Mouse (Mus musculus): ENCODE data around the gene Kcna10. TPM values are rescaled to one million over a fixed set of nuclear protein-coding genes. Genes with fewer than 3 reads are reported as not detected.
A peak's percentile ranks its signal among the peaks of the same experiment; 100 is the strongest.

Kcna10 gene
- polyA plus RNA-seq (2014; fragmentation: Nextera tagmentation; extraction: Ambion mirVana) = not detected in 2 replicates

DNA sequence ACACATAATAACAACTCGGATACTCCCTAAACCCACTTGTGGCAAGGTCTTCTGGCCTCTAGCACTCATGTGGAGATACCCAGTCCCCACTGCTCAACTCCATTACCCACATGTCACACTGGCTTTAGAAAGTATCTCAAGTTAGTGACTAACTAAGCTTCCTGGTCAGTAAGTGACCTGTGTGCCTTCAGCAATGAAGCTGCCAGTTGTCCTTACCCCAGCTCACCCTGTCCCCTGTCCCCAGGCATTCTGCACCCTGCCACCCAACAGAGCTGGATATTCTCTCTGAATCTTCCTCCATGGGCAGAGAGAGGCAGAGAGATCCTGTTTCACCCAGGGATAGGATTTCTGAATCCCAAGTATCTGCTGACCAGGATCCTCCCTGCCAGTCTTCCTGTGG is at the start of gene Kcna10:
Kcna10 (plus strand) TSS at position 301 of the 400 bp plus-strand sequence.
- WGBS = 96% methylated on average over 1 of the region's 1 CpGs
- no peak within 1 kb of the TSS for H3K4me2 ChIP-seq (ENCODE audit: low read length)
- H3K9me3 ChIP-seq (ENCODE audit: control insufficient read depth, low read length) = no peaks in the 10 kb centered on the region
- H3K9ac ChIP-seq (replicated peaks; ENCODE audit: low read length) = no peak within 1 kb of the TSS
- no peak within 1 kb of the TSS for H3K27ac ChIP-seq (replicated peaks; ENCODE audit: low read depth, low read length)
- no peak for DNase-seq
- H3K4me1 ChIP-seq (ENCODE audit: control insufficient read depth, insufficient read depth, low read length) = no peaks in the 10 kb centered on the region
- no peaks in the 10 kb centered on the region for H3K36me3 ChIP-seq (ENCODE audit: control insufficient read depth, insufficient read depth, low read length)
- no peaks in the 10 kb centered on the region for H3K27me3 ChIP-seq (ENCODE audit: control insufficient read depth, insufficient read depth, low read length)
- no peak within 1 kb of the TSS for H3K4me3 ChIP-seq (replicated peaks; ENCODE audit: low read depth, low read length)
- no peak for ATAC-seq (ENCODE audit: low FRiP score, low TSS enrichment)

DNA sequence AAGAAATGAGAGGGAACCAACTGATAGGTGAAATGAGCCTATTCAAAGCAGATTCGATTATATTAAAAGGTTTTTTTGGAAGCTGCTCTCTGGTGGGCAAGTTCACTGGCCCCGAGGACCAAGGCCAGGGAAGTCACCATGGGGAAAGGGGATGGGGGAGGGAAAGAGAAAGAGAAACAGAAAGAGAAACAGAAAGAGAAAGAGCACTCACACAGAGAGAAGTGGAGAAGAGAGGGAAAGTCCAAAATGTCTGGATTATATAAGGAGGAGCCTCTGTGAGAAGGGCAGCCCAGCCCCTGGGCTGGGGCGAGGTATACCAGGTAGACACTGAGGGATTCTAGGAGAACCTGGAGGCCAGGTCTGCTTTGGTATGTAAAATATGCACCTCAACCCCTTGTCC is 48.4 kb upstream of the Kcna10 start:
- WGBS = 86% methylated on average over 3 of the region's 3 CpGs
- no peaks in the 10 kb centered on the region for H3K27me3 ChIP-seq (ENCODE audit: control insufficient read depth, insufficient read depth, low read length)
- ATAC-seq (ENCODE audit: low FRiP score, low TSS enrichment) = no peak
- H3K4me3 ChIP-seq (replicated peaks; ENCODE audit: low read depth, low read length) = no peak overlapping the region
- 0 out of 2 replicates have a peak, but pooled peaks cover 3% of the 10 kb centered on the region for H3K4me1 ChIP-seq (ENCODE audit: control insufficient read depth, insufficient read depth, low read length)
- no peak overlapping the region for H3K4me2 ChIP-seq (ENCODE audit: low read length)
- no peaks in the 10 kb centered on the region for H3K9me3 ChIP-seq (ENCODE audit: control insufficient read depth, low read length)
- no peak for DNase-seq
- H3K36me3 ChIP-seq (ENCODE audit: control insufficient read depth, insufficient read depth, low read length) = no peaks in the 10 kb centered on the region
- H3K9ac ChIP-seq (replicated peaks; ENCODE audit: low read length) = no peak overlapping the region
- no peak overlapping the region for H3K27ac ChIP-seq (replicated peaks; ENCODE audit: low read depth, low read length)

DNA sequence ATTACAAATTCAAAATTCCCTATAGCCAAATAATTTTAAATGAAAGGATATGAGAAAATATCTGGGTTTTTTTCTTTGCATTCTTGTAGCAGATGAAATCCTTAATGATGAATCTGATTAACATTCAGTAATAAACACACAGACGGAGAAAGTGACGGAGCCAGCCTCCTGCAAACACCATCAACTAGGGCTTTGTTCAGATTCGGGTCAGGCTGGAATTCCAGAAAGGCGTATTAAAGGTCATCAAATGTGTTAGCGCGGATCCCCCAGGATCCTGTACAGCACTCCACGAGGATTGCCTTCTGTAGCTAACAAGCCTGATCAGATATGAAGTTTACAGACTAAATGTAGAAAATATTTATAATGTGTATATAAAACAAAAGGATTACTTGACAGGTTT is 35.7 kb upstream of the Kcna10 start:
- WGBS = 62% methylated on average over 7 of the region's 7 CpGs
- no peak overlapping the region for H3K27ac ChIP-seq (replicated peaks; ENCODE audit: low read depth, low read length)
- no peak overlapping the region for H3K9ac ChIP-seq (replicated peaks; ENCODE audit: low read length)
- H3K9me3 ChIP-seq (ENCODE audit: control insufficient read depth, low read length) = no peaks in the 10 kb centered on the region
- ATAC-seq (ENCODE audit: low FRiP score, low TSS enrichment) (no peak), DNase-seq (peak; percentile 6)
- H3K27me3 ChIP-seq (ENCODE audit: control insufficient read depth, insufficient read depth, low read length) = no peaks in the 10 kb centered on the region
- no peaks in the 10 kb centered on the region for H3K36me3 ChIP-seq (ENCODE audit: control insufficient read depth, insufficient read depth, low read length)
- no peak overlapping the region for H3K4me3 ChIP-seq (replicated peaks; ENCODE audit: low read depth, low read length)
- no peak overlapping the region for H3K4me2 ChIP-seq (ENCODE audit: low read length)
- peaks cover 11% of the 10 kb centered on the region; the same call in 1 of the 2 replicates for H3K4me1 ChIP-seq (ENCODE audit: control insufficient read depth, insufficient read depth, low read length)

DNA sequence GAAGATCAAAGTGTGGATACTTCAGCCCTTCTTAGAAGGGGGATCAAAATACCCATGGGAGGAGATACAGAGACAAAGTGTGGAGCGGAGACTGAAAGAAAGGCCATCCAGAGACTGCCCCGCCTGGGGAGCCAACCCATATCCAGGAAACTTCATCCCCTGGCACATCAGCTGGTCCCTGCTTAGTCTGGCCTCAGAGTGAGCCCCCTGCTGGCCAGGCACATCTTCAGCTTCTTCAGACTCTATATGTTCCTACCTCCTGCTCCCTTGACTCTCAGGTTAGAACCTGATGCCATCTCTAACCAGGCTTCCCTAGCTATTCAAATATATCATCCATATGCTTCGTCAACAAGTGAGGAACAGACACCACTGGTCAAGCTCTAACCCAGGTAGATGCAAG is 33.9 kb upstream of the Kcna10 start:
- no peaks in the 10 kb centered on the region for H3K9me3 ChIP-seq (ENCODE audit: control insufficient read depth, low read length)
- H3K4me2 ChIP-seq (ENCODE audit: low read length) = no peak overlapping the region
- H3K9ac ChIP-seq (replicated peaks; ENCODE audit: low read length) = no peak overlapping the region
- peaks cover 11% of the 10 kb centered on the region; the same call in 1 of the 2 replicates for H3K4me1 ChIP-seq (ENCODE audit: control insufficient read depth, insufficient read depth, low read length)
- no peak overlapping the region for H3K27ac ChIP-seq (replicated peaks; ENCODE audit: low read depth, low read length)
- no peaks in the 10 kb centered on the region for H3K36me3 ChIP-seq (ENCODE audit: control insufficient read depth, insufficient read depth, low read length)
- DNase-seq (peak; percentile 12), ATAC-seq (ENCODE audit: low FRiP score, low TSS enrichment) (no peak)
- H3K4me3 ChIP-seq (replicated peaks; ENCODE audit: low read depth, low read length) = no peak overlapping the region
- no peaks in the 10 kb centered on the region for H3K27me3 ChIP-seq (ENCODE audit: control insufficient read depth, insufficient read depth, low read length)
- 86% methylated on average over 3 of the region's 3 CpGs for WGBS

DNA sequence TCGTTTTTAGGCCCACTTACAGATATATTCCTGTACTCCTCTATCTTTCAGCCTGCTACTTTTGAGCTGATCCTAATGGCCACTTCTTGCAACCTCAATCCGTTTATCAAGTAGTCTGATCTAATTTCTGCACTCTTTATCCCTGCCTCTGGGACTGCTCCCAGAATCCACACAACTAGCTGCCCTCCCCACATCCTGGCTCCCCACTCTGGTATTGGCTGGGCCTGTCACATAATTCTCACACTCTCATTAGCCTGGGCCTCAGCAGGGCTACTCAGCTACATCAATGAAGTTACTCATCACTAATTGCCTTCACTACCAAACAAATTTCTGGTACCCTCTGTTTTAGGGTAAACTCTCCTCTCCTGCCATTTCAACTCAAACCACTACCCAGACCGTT is 32.4 kb upstream of the Kcna10 start:
- Histone ChIP-seq H3K27ac (replicated peaks; ENCODE audit: low read depth, low read length) (peak overlapping the region; percentile 9; the same call in 1 of the 2 replicates), H3K9ac (replicated peaks; ENCODE audit: low read length) (no peak overlapping the region), H3K4me2 (ENCODE audit: low read length) (no peak overlapping the region), H3K9me3 (ENCODE audit: control insufficient read depth, low read length) (no peaks in the 10 kb centered on the region), H3K27me3 (ENCODE audit: control insufficient read depth, insufficient read depth, low read length) (no peaks in the 10 kb centered on the region), H3K36me3 (ENCODE audit: control insufficient read depth, insufficient read depth, low read length) (no peaks in the 10 kb centered on the region), H3K4me1 (ENCODE audit: control insufficient read depth, insufficient read depth, low read length) (peaks cover 11% of the 10 kb centered on the region; the same call in 1 of the 2 replicates), H3K4me3 (replicated peaks; ENCODE audit: low read depth, low read length) (no peak overlapping the region)
- DNase-seq (peak; percentile 18), ATAC-seq (ENCODE audit: low FRiP score, low TSS enrichment) (peak; percentile 53; the same call in 1 of the 2 replicates)
- WGBS = 34% methylated on average over 3 of the region's 3 CpGs

DNA sequence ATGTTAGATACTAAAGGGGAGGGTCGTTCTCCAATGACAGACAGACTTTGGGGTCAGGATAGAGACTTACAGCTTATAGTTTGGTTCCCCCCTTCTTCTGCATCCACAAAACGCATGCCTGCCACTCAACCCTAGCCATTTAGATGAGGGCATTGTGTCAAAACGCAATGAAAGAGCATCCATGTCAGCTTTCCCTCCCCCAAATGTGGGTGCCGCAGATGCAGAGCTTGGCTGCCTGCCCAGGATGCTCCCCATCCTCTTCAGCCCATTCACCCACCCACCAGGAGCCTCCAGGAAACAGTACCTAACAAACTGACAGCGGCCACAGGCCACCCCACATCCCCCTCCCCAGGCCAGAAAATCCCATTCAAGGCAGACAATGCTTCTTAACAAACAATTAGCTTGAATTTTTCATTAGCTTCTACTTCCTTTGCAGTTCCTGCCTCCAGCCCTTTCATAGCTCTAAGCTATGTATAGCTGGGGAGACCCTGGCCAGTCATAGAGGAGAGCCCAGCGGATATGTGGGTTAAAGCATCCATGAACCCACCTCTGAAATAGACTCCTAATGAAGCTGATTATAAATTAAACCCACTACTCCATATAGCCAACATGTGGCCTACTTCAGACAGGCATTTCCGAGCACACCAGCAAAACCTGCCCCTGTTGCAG is 31.9 kb upstream of the Kcna10 start:
- 20% methylated on average over 7 of the region's 7 CpGs for WGBS
- Histone ChIP-seq H3K4me1 (ENCODE audit: control insufficient read depth, insufficient read depth, low read length) (peaks cover 11% of the 10 kb centered on the region; the same call in 1 of the 2 replicates), H3K27ac (replicated peaks; ENCODE audit: low read depth, low read length) (no peak overlapping the region; the same call in 1 of the 2 replicates), H3K9me3 (ENCODE audit: control insufficient read depth, low read length) (no peaks in the 10 kb centered on the region), H3K4me2 (ENCODE audit: low read length) (no peak overlapping the region), H3K27me3 (ENCODE audit: control insufficient read depth, insufficient read depth, low read length) (no peaks in the 10 kb centered on the region), H3K4me3 (replicated peaks; ENCODE audit: low read depth, low read length) (no peak overlapping the region), H3K9ac (replicated peaks; ENCODE audit: low read length) (no peak overlapping the region), H3K36me3 (ENCODE audit: control insufficient read depth, insufficient read depth, low read length) (no peaks in the 10 kb centered on the region)
- DNase-seq = peak; percentile 59
- ATAC-seq (ENCODE audit: low FRiP score, low TSS enrichment) = peak; percentile 39

DNA sequence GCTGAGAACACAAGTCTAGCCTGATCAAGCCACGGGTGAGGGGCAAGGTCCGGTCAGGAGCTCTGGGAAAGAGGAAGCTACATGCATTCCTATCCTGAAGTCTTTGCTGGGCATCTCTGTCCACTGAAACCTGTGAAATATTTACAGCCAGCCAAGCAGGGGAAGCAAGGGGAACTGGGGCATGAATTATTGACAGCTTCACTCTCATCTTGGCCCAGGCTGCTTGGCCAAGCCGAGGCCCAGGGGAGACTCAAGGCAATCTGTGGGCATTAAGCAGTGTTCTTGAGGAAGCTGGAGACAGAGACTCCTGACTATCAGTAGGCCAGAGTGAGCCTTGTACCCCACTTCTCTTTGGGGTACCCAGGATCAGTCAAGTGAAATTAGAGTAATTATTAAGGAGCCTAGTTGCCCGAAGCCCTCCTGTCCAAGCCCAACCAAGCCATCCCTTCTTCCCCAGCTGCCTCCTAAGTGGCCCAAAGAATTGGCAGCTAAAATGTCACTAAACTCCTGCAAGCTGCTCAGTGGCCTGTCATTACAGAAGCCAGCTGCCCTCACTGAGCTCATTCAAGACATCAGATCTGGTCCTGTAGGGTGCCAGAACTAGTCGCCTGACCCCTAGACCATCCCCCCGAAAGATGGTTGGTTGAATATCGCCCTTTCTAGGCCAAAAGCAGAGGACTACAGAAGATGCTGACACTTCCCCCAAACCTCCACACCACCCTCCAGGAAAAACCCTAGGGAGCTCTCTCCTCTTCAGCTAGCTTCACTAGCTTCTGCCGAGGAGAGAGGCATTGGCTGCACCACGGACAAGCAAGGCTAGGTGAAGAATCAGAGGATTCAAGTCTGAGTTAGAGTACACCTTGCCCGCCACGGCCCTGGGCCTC is 28.8 kb upstream of the Kcna10 start:
- no peak overlapping the region for H3K4me3 ChIP-seq (replicated peaks; ENCODE audit: low read depth, low read length)
- H3K9me3 ChIP-seq (ENCODE audit: control insufficient read depth, low read length) = no peaks in the 10 kb centered on the region
- ATAC-seq (ENCODE audit: low FRiP score, low TSS enrichment) = no peak
- H3K4me2 ChIP-seq (ENCODE audit: low read length) = no peak overlapping the region
- no peak for DNase-seq
- H3K27me3 ChIP-seq (ENCODE audit: control insufficient read depth, insufficient read depth, low read length) = no peaks in the 10 kb centered on the region
- 91% methylated on average over 11 of the region's 11 CpGs for WGBS
- H3K36me3 ChIP-seq (ENCODE audit: control insufficient read depth, insufficient read depth, low read length) = no peaks in the 10 kb centered on the region
- no peak overlapping the region for H3K27ac ChIP-seq (replicated peaks; ENCODE audit: low read depth, low read length)
- H3K9ac ChIP-seq (replicated peaks; ENCODE audit: low read length) = no peak overlapping the region
- peaks cover 11% of the 10 kb centered on the region; the same call in 1 of the 2 replicates for H3K4me1 ChIP-seq (ENCODE audit: control insufficient read depth, insufficient read depth, low read length)

DNA sequence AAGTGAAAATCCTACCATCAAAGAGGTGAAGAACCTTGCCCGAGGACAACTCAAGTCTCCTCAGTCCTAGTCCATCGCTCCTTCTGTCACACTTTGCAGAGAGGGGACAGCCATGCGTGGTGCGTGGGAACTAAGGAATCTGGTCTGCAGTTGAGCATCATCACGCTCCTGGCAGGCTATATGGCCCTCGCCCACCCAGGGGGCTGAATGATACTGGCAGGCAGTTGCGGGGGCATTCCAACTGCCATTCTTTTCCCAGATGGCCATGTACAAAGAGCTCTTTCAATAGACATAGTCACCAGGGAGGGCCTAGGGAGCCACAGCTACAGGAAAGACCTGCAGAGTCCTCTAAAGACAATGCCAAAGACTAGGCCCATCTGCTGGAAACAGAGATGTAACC is 24.0 kb upstream of the Kcna10 start:
- Histone ChIP-seq H3K36me3 (ENCODE audit: control insufficient read depth, insufficient read depth, low read length) (no peaks in the 10 kb centered on the region), H3K4me3 (replicated peaks; ENCODE audit: low read depth, low read length) (no peak overlapping the region), H3K9me3 (ENCODE audit: control insufficient read depth, low read length) (no peaks in the 10 kb centered on the region), H3K27ac (replicated peaks; ENCODE audit: low read depth, low read length) (no peak overlapping the region), H3K4me2 (ENCODE audit: low read length) (no peak overlapping the region), H3K27me3 (ENCODE audit: control insufficient read depth, insufficient read depth, low read length) (no peaks in the 10 kb centered on the region), H3K4me1 (ENCODE audit: control insufficient read depth, insufficient read depth, low read length) (peaks cover 5% of the 10 kb centered on the region; the same call in 1 of the 2 replicates), H3K9ac (replicated peaks; ENCODE audit: low read length) (no peak overlapping the region)
- DNase-seq (no peak), ATAC-seq (ENCODE audit: low FRiP score, low TSS enrichment) (no peak)
- WGBS = 93% methylated on average over 7 of the region's 7 CpGs
